Mouse (Mus musculus): ENCODE results near the gene Lsp1. TPM values are rescaled to one million over a fixed set of nuclear protein-coding genes. Genes with fewer than 3 reads are reported as not detected.

The Lsp1 gene
- polyA plus RNA-seq, 1 experiment from 2014 or later = 13.1 TPM

GRCm38 (mm10) chr7:142531973-142532521 is 71.4 kb downstream of the Lsp1 start:
- Histone ChIP-seq H3K9me3 (ENCODE audit: control insufficient read depth, low read length) (no peaks in the 10 kb centered on the region), H3K36me3 (ENCODE audit: control insufficient read depth, insufficient read depth, low read length) (peaks cover 3% of the 10 kb centered on the region; the same call in 1 of the 2 replicates), H3K4me3 (ENCODE audit: low read depth, low read length) (no peak overlapping the region), H3K4me1 (ENCODE audit: control insufficient read depth, insufficient read depth, low read length) (peaks cover 11% of the 10 kb centered on the region), H3K27me3 (ENCODE audit: control insufficient read depth, insufficient read depth, low read length) (no peaks in the 10 kb centered on the region), H3K9ac (ENCODE audit: low read length) (peak overlapping the region; percentile 57; the same call in 1 of the 2 replicates), H3K4me2 (no peak overlapping the region), H3K27ac (ENCODE audit: low read depth, low read length) (no peak overlapping the region)
- DNase-seq (ENCODE audit: low spot score, missing footprints) = no peak
- ATAC-seq (ENCODE audit: low FRiP score) = peak; percentile 28
- 85% methylated on average over 4 of the region's 4 CpGs for WGBS

DNA sequence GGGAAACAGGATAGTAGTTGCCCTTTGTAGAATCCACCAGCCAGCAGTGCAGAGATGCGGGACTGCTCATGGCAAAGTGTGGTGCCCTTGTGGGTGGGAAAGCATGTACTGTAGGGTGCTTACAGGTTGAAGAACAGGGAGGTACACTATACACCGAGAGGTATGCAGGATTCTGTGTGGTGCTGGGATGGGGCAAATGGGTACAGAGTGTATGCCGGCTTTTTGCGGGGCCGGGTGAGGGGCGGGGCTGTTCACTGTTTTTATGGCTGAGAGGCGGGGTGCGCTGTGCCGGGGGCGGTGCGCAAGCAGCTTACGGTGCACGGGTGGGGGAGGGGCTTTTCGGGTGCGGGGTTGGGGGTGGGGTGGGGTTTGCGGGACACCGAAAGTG is 72.1 kb downstream of the Lsp1 start, which contains the start of gene Mrpl23:
Gene Mrpl23, plus strand, starts transcription at position 16 of the 388 bp plus-strand sequence.
- DNase-seq (ENCODE audit: low spot score, missing footprints) (no peak), ATAC-seq (ENCODE audit: low FRiP score) (peak; percentile 74)
- Histone ChIP-seq H3K36me3 (ENCODE audit: control insufficient read depth, insufficient read depth, low read length) (peaks cover 3% of the 10 kb centered on the region; the same call in 1 of the 2 replicates), H3K4me1 (ENCODE audit: control insufficient read depth, insufficient read depth, low read length) (peaks cover 11% of the 10 kb centered on the region), H3K9ac (ENCODE audit: low read length) (peak within 1 kb of the TSS; percentile 57), H3K4me3 (ENCODE audit: low read depth, low read length) (peak within 1 kb of the TSS; percentile 70), H3K9me3 (ENCODE audit: control insufficient read depth, low read length) (no peaks in the 10 kb centered on the region), H3K4me2 (peak within 1 kb of the TSS; percentile 71), H3K27ac (ENCODE audit: low read depth, low read length) (peak within 1 kb of the TSS; percentile 75; the same call in 1 of the 2 replicates), H3K27me3 (ENCODE audit: control insufficient read depth, insufficient read depth, low read length) (no peaks in the 10 kb centered on the region)
- WGBS = 8% methylated on average over 17 of the region's 17 CpGs

DNA sequence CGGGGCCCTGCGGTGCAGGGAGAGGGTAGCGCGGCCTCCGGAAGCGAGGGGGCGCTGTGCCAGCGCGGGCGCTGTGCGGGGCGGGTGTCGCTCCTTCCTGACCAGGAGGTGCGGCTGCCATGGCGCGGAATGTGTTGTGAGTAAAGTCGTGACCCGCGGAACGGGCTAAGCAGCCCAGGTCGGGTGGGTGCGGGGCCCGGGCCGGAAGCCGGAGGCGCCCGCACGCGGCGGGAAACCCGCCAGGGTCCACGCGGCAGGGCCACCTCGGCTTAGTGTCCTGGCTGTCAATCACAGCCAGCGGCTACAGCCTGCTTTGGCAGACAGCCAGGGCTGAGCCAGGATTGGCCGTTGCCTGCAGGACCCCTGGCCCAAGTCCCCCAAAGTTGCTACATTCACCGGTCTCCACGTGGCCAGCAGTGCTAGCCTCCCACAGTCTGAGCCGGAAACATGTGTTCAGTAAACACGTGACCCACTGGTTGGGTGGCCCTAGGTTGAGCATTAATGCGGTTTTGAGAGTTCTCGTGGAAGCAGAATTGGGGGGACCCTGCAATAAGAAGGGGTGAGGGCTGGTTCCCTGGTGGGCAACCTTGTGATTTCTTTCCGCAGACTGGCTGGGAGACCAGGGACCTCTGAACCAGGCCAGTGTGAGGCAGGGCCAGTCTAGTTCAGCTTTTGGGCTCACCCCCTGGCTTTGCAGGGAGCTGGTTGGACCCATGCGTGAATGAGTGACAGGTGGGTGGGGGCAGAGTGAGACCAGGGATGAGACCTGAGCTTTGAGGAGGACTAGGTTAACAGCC is 72.6 kb downstream of the Lsp1 start:
- H3K4me1 ChIP-seq (ENCODE audit: control insufficient read depth, insufficient read depth, low read length) = peaks cover 14% of the 10 kb centered on the region
- H3K4me2 ChIP-seq = peak overlapping the region; percentile 71
- DNase-seq (ENCODE audit: low spot score, missing footprints) (peak; percentile 99), ATAC-seq (ENCODE audit: low FRiP score) (peak; percentile 90)
- H3K4me3 ChIP-seq (ENCODE audit: low read depth, low read length) = peak overlapping the region; percentile 70
- no peaks in the 10 kb centered on the region for H3K27me3 ChIP-seq (ENCODE audit: control insufficient read depth, insufficient read depth, low read length)
- WGBS = 1% methylated on average over 36 of the region's 44 CpGs
- H3K36me3 ChIP-seq (ENCODE audit: control insufficient read depth, insufficient read depth, low read length) = peaks cover 3% of the 10 kb centered on the region; the same call in 1 of the 2 replicates
- H3K9ac ChIP-seq (ENCODE audit: low read length) = peak overlapping the region; percentile 57
- H3K27ac ChIP-seq (ENCODE audit: low read depth, low read length) = peak overlapping the region; percentile 75; the same call in 1 of the 2 replicates
- H3K9me3 ChIP-seq (ENCODE audit: control insufficient read depth, low read length) = no peaks in the 10 kb centered on the region

DNA sequence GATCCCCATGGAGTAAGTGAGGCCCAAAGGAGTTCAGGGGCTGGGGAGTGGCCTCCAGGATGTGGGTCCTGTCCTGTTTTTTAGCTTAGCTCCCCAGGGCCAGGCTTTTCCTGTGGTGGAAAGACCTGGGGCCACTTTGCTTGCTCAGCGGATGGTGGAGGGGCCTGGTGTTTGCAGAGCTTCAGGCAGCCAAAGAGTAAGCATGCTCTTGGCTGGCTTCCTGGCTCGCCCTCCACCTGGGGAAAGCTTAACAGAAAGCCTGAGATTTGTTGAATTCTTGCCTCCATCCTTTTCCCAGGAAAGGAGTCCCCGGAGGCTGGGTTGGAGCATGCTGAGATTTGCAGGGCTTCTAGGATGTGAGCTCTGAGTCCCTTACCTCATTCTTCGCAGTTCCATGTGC is 74.5 kb downstream of the Lsp1 start:
- H3K4me1 ChIP-seq (ENCODE audit: control insufficient read depth, insufficient read depth, low read length) = peaks cover 25% of the 10 kb centered on the region
- no peaks in the 10 kb centered on the region for H3K27me3 ChIP-seq (ENCODE audit: control insufficient read depth, insufficient read depth, low read length)
- no peaks in the 10 kb centered on the region for H3K9me3 ChIP-seq (ENCODE audit: control insufficient read depth, low read length)
- H3K27ac ChIP-seq (ENCODE audit: low read depth, low read length) = no peak overlapping the region
- peaks cover 3% of the 10 kb centered on the region; the same call in 1 of the 2 replicates for H3K36me3 ChIP-seq (ENCODE audit: control insufficient read depth, insufficient read depth, low read length)
- ATAC-seq (ENCODE audit: low FRiP score) (no peak), DNase-seq (ENCODE audit: low spot score, missing footprints) (no peak)
- H3K4me2 ChIP-seq = no peak overlapping the region
- H3K4me3 ChIP-seq (ENCODE audit: low read depth, low read length) = no peak overlapping the region
- no peak overlapping the region for H3K9ac ChIP-seq (ENCODE audit: low read length)
- WGBS = 90% methylated on average over 4 of the region's 4 CpGs

DNA sequence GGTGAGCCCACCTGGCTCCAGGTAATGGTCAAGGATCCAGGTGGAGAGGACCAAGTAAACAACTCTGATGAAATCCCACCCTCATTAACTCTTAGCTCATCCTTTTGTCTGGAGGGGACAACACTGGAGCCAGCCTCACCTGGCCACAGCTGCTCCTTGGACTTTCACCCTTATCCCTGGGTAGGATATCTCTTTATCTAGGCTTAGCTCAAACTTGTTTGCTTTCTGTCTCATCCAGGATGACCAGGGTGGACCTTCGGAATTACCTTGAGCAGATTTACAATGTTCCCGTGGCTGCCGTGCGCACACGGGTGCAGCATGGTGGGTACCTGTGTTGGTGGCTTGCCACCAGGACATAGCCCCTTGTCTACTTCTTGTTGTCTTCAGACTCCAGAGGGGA is 75.2 kb downstream of the Lsp1 start:
- H3K4me1 ChIP-seq (ENCODE audit: control insufficient read depth, insufficient read depth, low read length) = peaks cover 25% of the 10 kb centered on the region
- no peak overlapping the region for H3K27ac ChIP-seq (ENCODE audit: low read depth, low read length)
- no peaks in the 10 kb centered on the region for H3K27me3 ChIP-seq (ENCODE audit: control insufficient read depth, insufficient read depth, low read length)
- no peak overlapping the region for H3K9ac ChIP-seq (ENCODE audit: low read length)
- no peak overlapping the region for H3K4me2 ChIP-seq
- H3K36me3 ChIP-seq (ENCODE audit: control insufficient read depth, insufficient read depth, low read length) = peaks cover 5% of the 10 kb centered on the region
- H3K4me3 ChIP-seq (ENCODE audit: low read depth, low read length) = no peak overlapping the region
- DNase-seq (ENCODE audit: low spot score, missing footprints) (no peak), ATAC-seq (ENCODE audit: low FRiP score) (no peak)
- WGBS = 98% methylated on average over 5 of the region's 5 CpGs
- H3K9me3 ChIP-seq (ENCODE audit: control insufficient read depth, low read length) = no peaks in the 10 kb centered on the region

GRCm38 (mm10) chr7:142537181-142537580 is 76.6 kb downstream of the Lsp1 start:
- H3K27me3 ChIP-seq (ENCODE audit: control insufficient read depth, insufficient read depth, low read length) = no peaks in the 10 kb centered on the region
- H3K36me3 ChIP-seq (ENCODE audit: control insufficient read depth, insufficient read depth, low read length) = peaks cover 7% of the 10 kb centered on the region
- DNase-seq (ENCODE audit: low spot score, missing footprints) (no peak), ATAC-seq (ENCODE audit: low FRiP score) (no peak)
- no peak overlapping the region for H3K27ac ChIP-seq (ENCODE audit: low read depth, low read length)
- H3K4me3 ChIP-seq (ENCODE audit: low read depth, low read length) = no peak overlapping the region
- no peak overlapping the region for H3K4me2 ChIP-seq
- 63% methylated on average over 5 of the region's 5 CpGs for WGBS
- H3K9ac ChIP-seq (ENCODE audit: low read length) = no peak overlapping the region
- peaks cover 25% of the 10 kb centered on the region for H3K4me1 ChIP-seq (ENCODE audit: control insufficient read depth, insufficient read depth, low read length)
- H3K9me3 ChIP-seq (ENCODE audit: control insufficient read depth, low read length) = no peaks in the 10 kb centered on the region

- peak overlapping the region; percentile 45 for H3K27ac ChIP-seq (ENCODE audit: low read depth, low read length)
- ATAC-seq (ENCODE audit: low FRiP score) (peak; percentile 62), DNase-seq (ENCODE audit: low spot score, missing footprints) (peak; percentile 98)
- H3K4me3 ChIP-seq (ENCODE audit: low read depth, low read length) = no peak overlapping the region
- H3K4me1 ChIP-seq (ENCODE audit: control insufficient read depth, insufficient read depth, low read length) = peaks cover 29% of the 10 kb centered on the region
- H3K4me2 ChIP-seq = no peak overlapping the region
- H3K27me3 ChIP-seq (ENCODE audit: control insufficient read depth, insufficient read depth, low read length) = no peaks in the 10 kb centered on the region
- 5% methylated on average over 6 of the region's 6 CpGs for WGBS
- no peaks in the 10 kb centered on the region for H3K9me3 ChIP-seq (ENCODE audit: control insufficient read depth, low read length)
- H3K9ac ChIP-seq (ENCODE audit: low read length) = peak overlapping the region; percentile 33; the same call in 1 of the 2 replicates
- peaks cover 7% of the 10 kb centered on the region for H3K36me3 ChIP-seq (ENCODE audit: control insufficient read depth, insufficient read depth, low read length)
Observed at GRCm38 (mm10) chr7:142537879-142538278, 77.3 kb downstream of the Lsp1 start.

DNA sequence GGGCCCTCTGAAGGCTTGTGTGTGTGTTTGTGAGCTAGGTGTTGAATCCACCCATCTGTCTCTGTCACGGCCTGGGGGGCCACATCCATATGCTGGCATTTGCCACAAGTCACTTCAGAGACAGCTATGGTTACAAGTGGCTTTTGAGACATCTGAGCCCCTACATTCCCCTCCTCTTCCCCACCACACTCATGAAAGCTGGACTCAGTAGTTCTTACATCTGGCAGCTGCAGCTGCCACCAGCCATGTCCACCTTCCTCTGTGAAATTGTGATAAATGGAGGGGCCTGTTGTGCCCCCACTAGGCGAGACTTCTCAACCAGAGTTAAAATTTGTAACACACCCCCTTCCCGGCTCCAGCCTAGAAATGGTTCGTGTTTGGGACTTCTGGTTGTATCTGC is 77.7 kb downstream of the Lsp1 start:
- ATAC-seq (ENCODE audit: low FRiP score) = peak; percentile 8; the same call in 1 of the 2 replicates
- Histone ChIP-seq H3K27ac (ENCODE audit: low read depth, low read length) (peak overlapping the region; percentile 45), H3K36me3 (ENCODE audit: control insufficient read depth, insufficient read depth, low read length) (peaks cover 7% of the 10 kb centered on the region), H3K4me3 (ENCODE audit: low read depth, low read length) (no peak overlapping the region), H3K9me3 (ENCODE audit: control insufficient read depth, low read length) (no peaks in the 10 kb centered on the region), H3K4me1 (ENCODE audit: control insufficient read depth, insufficient read depth, low read length) (peaks cover 33% of the 10 kb centered on the region), H3K27me3 (ENCODE audit: control insufficient read depth, insufficient read depth, low read length) (no peaks in the 10 kb centered on the region), H3K4me2 (no peak overlapping the region), H3K9ac (ENCODE audit: low read length) (peak overlapping the region; percentile 33; the same call in 1 of the 2 replicates)
- peak; percentile 91 for DNase-seq (ENCODE audit: low spot score, missing footprints)
- 31% methylated on average over 4 of the region's 4 CpGs for WGBS

DNA sequence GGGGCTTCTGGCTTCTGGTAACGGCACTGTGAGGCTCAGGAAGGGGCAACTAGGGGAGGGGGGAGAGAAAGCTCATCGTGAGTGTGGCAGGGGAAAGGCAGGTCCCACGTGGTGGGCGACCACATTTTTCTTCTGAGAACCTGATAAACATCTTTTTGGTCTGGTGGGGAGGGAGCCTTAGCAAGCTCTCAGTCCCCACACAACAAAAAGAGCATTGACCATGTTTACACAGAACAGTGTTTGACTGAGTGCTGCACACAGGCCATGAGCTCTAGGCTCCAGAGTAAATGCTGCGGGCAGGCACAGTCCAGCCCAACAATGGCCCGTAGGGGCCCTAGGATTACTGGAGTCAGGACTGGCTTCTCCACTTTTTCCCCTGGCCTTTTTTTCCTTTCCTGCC is 78.2 kb downstream of the Lsp1 start:
- Histone ChIP-seq H3K27ac (ENCODE audit: low read depth, low read length) (peak overlapping the region; percentile 45), H3K36me3 (ENCODE audit: control insufficient read depth, insufficient read depth, low read length) (peaks cover 7% of the 10 kb centered on the region), H3K4me3 (ENCODE audit: low read depth, low read length) (no peak overlapping the region), H3K27me3 (ENCODE audit: control insufficient read depth, insufficient read depth, low read length) (no peaks in the 10 kb centered on the region), H3K9me3 (ENCODE audit: control insufficient read depth, low read length) (no peaks in the 10 kb centered on the region), H3K4me2 (no peak overlapping the region), H3K4me1 (ENCODE audit: control insufficient read depth, insufficient read depth, low read length) (peaks cover 30% of the 10 kb centered on the region), H3K9ac (ENCODE audit: low read length) (peak overlapping the region; percentile 33; the same call in 1 of the 2 replicates)
- DNase-seq (ENCODE audit: low spot score, missing footprints) (peak; percentile 90), ATAC-seq (ENCODE audit: low FRiP score) (peak; percentile 53)
- WGBS = 21% methylated on average over 6 of the region's 6 CpGs

All from midbrain, embryonic 11.5 days (tissue).